Mouse (Mus musculus) stomach, postnatal 0 days (tissue): ENCODE results near the gene Ccr7.

Source experiments
- CTCF ChIP-seq: IDR thresholded peaks from 2 replicates; pipeline ENCODE4 v1.5.1; 2016; ENCODE audit warnings: antibody characterized with exemption, low read depth, mild to moderate bottlenecking, moderate library complexity
- EP300 ChIP-seq: optimal IDR thresholded peaks from 2 replicates; pipeline ENCODE3; 2016; ENCODE audit warnings: antibody characterized with exemption

DNA sequence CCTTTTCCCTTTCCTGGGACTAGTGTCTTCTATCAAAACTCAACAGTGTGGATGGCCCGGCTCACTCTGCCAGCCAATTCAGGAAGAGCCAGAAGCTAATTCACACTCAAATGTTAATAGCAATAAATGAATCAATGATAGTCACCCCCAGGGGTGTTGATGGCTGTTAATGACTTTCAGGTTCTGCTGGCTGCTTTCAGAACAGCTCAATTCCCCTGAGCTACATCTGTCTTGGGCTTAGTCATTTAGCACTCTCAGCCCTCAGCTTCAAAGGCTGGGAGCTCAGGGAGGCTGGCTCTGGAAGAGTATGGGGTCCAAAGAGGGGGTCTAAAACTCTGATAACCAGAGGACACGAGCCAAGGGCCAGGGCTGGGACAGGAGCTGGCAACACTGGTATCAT lies 25.6 kb downstream of the Ccr7 start:
- TF ChIP-seq CTCF = no peak
- TF ChIP-seq EP300 = no peak
